ENCODE assay signal across 8 mouse cellular contexts in the genomic region with DNA sequence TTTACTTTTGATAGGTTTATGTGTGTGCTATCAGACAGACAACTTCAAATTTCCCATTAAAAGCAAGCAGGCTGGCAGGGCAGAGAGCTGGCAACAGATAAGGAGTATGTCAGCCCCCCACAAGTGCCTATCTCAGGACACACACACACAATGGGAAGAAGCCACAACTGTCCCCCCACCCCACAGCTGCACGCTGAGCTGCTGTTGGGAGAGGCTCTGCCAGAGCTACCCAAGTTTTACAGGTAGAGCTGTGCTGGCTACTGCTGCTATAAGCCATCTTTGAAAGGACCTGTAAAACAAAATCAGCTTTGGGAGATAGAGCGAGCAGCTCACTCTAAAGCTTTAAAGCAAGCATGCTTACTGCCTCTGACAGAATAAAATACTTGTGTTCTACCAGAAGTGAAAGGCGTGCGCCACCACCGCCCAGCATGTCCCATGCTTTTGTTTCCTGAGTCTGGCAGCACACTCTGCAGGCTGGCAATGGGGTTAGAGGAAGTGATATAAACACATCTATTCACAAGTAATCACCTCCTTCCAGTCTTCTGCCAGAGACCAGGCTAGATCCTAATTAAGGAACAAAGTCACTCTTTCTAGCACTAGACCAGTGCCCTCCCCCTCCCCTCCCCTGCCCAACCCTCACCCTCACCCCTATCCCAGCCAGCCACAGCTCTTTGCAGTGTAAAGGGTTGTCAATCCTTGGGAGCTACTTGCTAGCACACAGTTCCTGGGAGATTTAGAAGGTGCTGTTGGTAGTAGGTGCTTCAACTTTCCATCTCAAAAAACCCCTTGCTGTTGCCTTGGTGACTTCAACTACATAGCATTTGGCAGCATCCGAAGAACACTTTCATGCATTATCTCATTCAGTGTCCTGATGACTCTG. TPM values are rescaled to one million over a fixed set of nuclear protein-coding genes. Genes with fewer than 3 reads are reported as not detected.
DNase-seq lines count a peak whose midpoint lies in the region; ATAC-seq and TF ChIP-seq lines count a peak whose summit lies in the region.

No protein-coding gene starts in this region.

- no peaks in the 10 kb centered on the region; the same call in 1 of the 2 replicates for H3K4me1 ChIP-seq in hindbrain, postnatal 0 days (ENCODE audit: insufficient read depth, low read length)
- H3K4me1 ChIP-seq in hindbrain, embryonic 14.5 days (replicated peaks; ENCODE audit: control insufficient read depth, insufficient read depth, low read length) = peaks cover 14% of the 10 kb centered on the region; the same call in 1 of the 2 replicates
- H3K4me1 ChIP-seq in heart, embryonic 16.5 days (ENCODE audit: control insufficient read depth, insufficient read depth, low read length) = peaks cover 66% of the 10 kb centered on the region
- H3K4me1 ChIP-seq in liver, embryonic 15.5 days (replicated peaks) = peaks cover 85% of the 10 kb centered on the region
- H3K4me1 ChIP-seq in spleen, adult 2 months (ENCODE audit: control insufficient read depth, insufficient read depth, insufficient read length) = peaks cover 51% of the 10 kb centered on the region; the same call in 1 of the 2 replicates

- no peaks in the 10 kb centered on the region for H3K9me3 ChIP-seq in hindbrain, postnatal 0 days (ENCODE audit: low read length)
- H3K9me3 ChIP-seq in hindbrain, embryonic 14.5 days (ENCODE audit: control insufficient read depth, low read length) = no peaks in the 10 kb centered on the region
- H3K9me3 ChIP-seq in heart, embryonic 16.5 days (replicated peaks; ENCODE audit: control insufficient read depth, low read length) = no peaks in the 10 kb centered on the region
- H3K9me3 ChIP-seq in liver, embryonic 15.5 days (replicated peaks) = no peaks in the 10 kb centered on the region

- DNase-seq in hindbrain, postnatal 0 days (ENCODE audit: low spot score) = peak; percentile 21
- DNase-seq in hindbrain, embryonic 14.5 days (ENCODE audit: low spot score) = no peak
- peak; percentile 91 for DNase-seq in MEL-GATA-1-ER (ENCODE audit: extremely low read depth, low read depth)
- DNase-seq in spleen, adult 2 months (ENCODE audit: low read depth in 1 of 2, low spot score in 2 of 2) = peak in 1 of 2 experiments; percentile 53
- DNase-seq in urinary bladder, postnatal 36 days (ENCODE audit: low spot score in 2 of 2) = no peak

- H3K27me3 ChIP-seq in hindbrain, postnatal 0 days (ENCODE audit: insufficient read depth, low read length) = no peaks in the 10 kb centered on the region
- no peaks in the 10 kb centered on the region for H3K27me3 ChIP-seq in hindbrain, embryonic 14.5 days (ENCODE audit: control insufficient read depth, insufficient read depth, low read length)
- no peaks in the 10 kb centered on the region for H3K27me3 ChIP-seq in heart, embryonic 16.5 days (ENCODE audit: control insufficient read depth, insufficient read depth, low read length)
- H3K27me3 ChIP-seq in liver, embryonic 15.5 days = no peaks in the 10 kb centered on the region
- no peaks in the 10 kb centered on the region for H3K27me3 ChIP-seq in spleen, adult 2 months (ENCODE audit: control insufficient read depth, insufficient read depth, low read length)

- no peak for TF ChIP-seq CTCF in hindbrain, postnatal 0 days (IDR thresholded peaks at IDR 0.05; ENCODE audit: low read depth)
- no peak for TF ChIP-seq CTCF in spleen, adult 2 months (IDR thresholded peaks at IDR 0.05; ENCODE audit: extremely low read depth, insufficient read depth, insufficient read length, insufficient replicate concordance)

- no peak overlapping the region for H3K4me3 ChIP-seq in hindbrain, postnatal 0 days (ENCODE audit: low read length)
- no peak overlapping the region for H3K4me3 ChIP-seq in hindbrain, embryonic 14.5 days (replicated peaks; ENCODE audit: low read length)
- H3K4me3 ChIP-seq in heart, embryonic 16.5 days (ENCODE audit: low read length) = no peak overlapping the region
- peak overlapping the region; percentile 32 for H3K4me3 ChIP-seq in liver, embryonic 15.5 days (replicated peaks)
- no peak overlapping the region for H3K4me3 ChIP-seq in spleen, adult 2 months (ENCODE audit: extremely low read depth, insufficient read depth, insufficient read length)

- no peak for TF ChIP-seq POLR2A in spleen, adult 2 months (IDR thresholded peaks at IDR 0.05; ENCODE audit: low read depth, low read length)

- no peak overlapping the region for H3K4me2 ChIP-seq in hindbrain, postnatal 0 days (ENCODE audit: low read depth, low read length)
- H3K4me2 ChIP-seq in hindbrain, embryonic 14.5 days (replicated peaks) = no peak overlapping the region
- 0 out of 2 replicates have a peak overlapping the region, but pooled peaks have one; percentile 8 for H3K4me2 ChIP-seq in heart, embryonic 16.5 days (ENCODE audit: low read depth, low read length)
- peak overlapping the region; percentile 69 for H3K4me2 ChIP-seq in liver, embryonic 15.5 days

- no peak overlapping the region for H3K9ac ChIP-seq in hindbrain, postnatal 0 days (replicated peaks; ENCODE audit: low read length)
- H3K9ac ChIP-seq in hindbrain, embryonic 14.5 days = no peak overlapping the region
- H3K9ac ChIP-seq in heart, embryonic 16.5 days (ENCODE audit: low read length) = no peak overlapping the region; the same call in 1 of the 2 replicates
- H3K9ac ChIP-seq in liver, embryonic 15.5 days = peak overlapping the region; percentile 49

- WGBS in hindbrain, postnatal 0 days = 47% methylated on average over 6 of the region's 6 CpGs
- WGBS in hindbrain, embryonic 14.5 days = 68% methylated on average over 6 of the region's 6 CpGs
- WGBS in heart, embryonic 16.5 days = 46% methylated on average over 6 of the region's 6 CpGs
- WGBS in liver, embryonic 15.5 days (ENCODE audit: insufficient replicate concordance) = 10% methylated on average over 6 of the region's 6 CpGs
- WGBS in spleen, adult 2 months = 21% methylated on average over 6 of the region's 6 CpGs

- peak; percentile 27; the same call in 1 of the 2 replicates for ATAC-seq in hindbrain, postnatal 0 days
- ATAC-seq in hindbrain, embryonic 14.5 days (ENCODE audit: low FRiP score) = no peak
- ATAC-seq in heart, embryonic 16.5 days (replicated peaks; ENCODE audit: extremely low read depth, insufficient read depth, low FRiP score) = no peak
- ATAC-seq in liver, embryonic 15.5 days (ENCODE audit: insufficient read depth) = peak; percentile 78
- no peak for ATAC-seq in inflammation-experienced regulatory T-cells, adult 6 months

- H3K27ac ChIP-seq in hindbrain, postnatal 0 days = no peak overlapping the region; the same call in 1 of the 2 replicates
- H3K27ac ChIP-seq in hindbrain, embryonic 14.5 days = no peak overlapping the region
- H3K27ac ChIP-seq in heart, embryonic 16.5 days (ENCODE audit: low read length) = peak overlapping the region; percentile 78
- H3K27ac ChIP-seq in liver, embryonic 15.5 days (replicated peaks) = peak overlapping the region; percentile 88
- 0 out of 2 replicates have a peak overlapping the region, but pooled peaks have one; percentile 3 for H3K27ac ChIP-seq in spleen, adult 2 months (ENCODE audit: insufficient read depth, low read length)

- H3K36me3 ChIP-seq in hindbrain, postnatal 0 days (ENCODE audit: insufficient read depth, low read length) = no peaks in the 10 kb centered on the region
- H3K36me3 ChIP-seq in hindbrain, embryonic 14.5 days (replicated peaks; ENCODE audit: control insufficient read depth, insufficient read depth) = no peaks in the 10 kb centered on the region
- no peaks in the 10 kb centered on the region for H3K36me3 ChIP-seq in heart, embryonic 16.5 days (ENCODE audit: control insufficient read depth, insufficient read depth)
- H3K36me3 ChIP-seq in liver, embryonic 15.5 days (replicated peaks) = no peaks in the 10 kb centered on the region
- no peaks in the 10 kb centered on the region for H3K36me3 ChIP-seq in spleen, adult 2 months (ENCODE audit: control insufficient read depth, insufficient read depth, low read length)

RNA-seq across cellular contexts. Expression of a gene that starts 43.5 kb away (rescaled TPM):
- total RNA-seq in hindbrain, postnatal 0 days (2014; rRNA removed) = 3.8 and 11.8 TPM in 2 replicates
- polyA plus RNA-seq in hindbrain, postnatal 0 days (2015; fragmentation: Nextera tagmentation; extraction: Ambion mirVana) = 3.2 and 4.7 TPM in 2 replicates
- polyA plus RNA-seq in hindbrain, embryonic 14.5 days (2014; fragmentation: Nextera tagmentation; extraction: Ambion mirVana) = 7.8 and 8.4 TPM in 2 replicates
- 28.6 and 30.9 TPM in 2 replicates for polyA plus RNA-seq in heart, embryonic 16.5 days (2015; fragmentation: Nextera tagmentation; extraction: Ambion mirVana)
- 9.0 and 9.1 TPM in 2 replicates for polyA plus RNA-seq in liver, embryonic 15.5 days (2015; fragmentation: Nextera tagmentation; extraction: Ambion mirVana)
- 20.1 and 21.6 TPM in 2 replicates for polyA plus RNA-seq in spleen, adult 2 months (2012; rRNA removed)
- 10 to 100 TPM; 17.5 to 19.2 (median 18.0) TPM for polyA plus RNA-seq in inflammation-experienced regulatory T-cells, adult 6 months (2017; shearing (Covaris generic))

RNA-seq across cellular contexts. Expression of a gene that starts 51.5 kb away (rescaled TPM):
- total RNA-seq in hindbrain, postnatal 0 days (2014; rRNA removed) = 161 and 163 TPM in 2 replicates
- polyA plus RNA-seq in hindbrain, postnatal 0 days (2015; fragmentation: Nextera tagmentation; extraction: Ambion mirVana) = 64.5 and 69.9 TPM in 2 replicates
- polyA plus RNA-seq in hindbrain, embryonic 14.5 days (2014; fragmentation: Nextera tagmentation; extraction: Ambion mirVana) = 48.4 and 52.2 TPM in 2 replicates
- 27.1 and 32.9 TPM in 2 replicates for polyA plus RNA-seq in heart, embryonic 16.5 days (2015; fragmentation: Nextera tagmentation; extraction: Ambion mirVana)
- 5.3 and 7.7 TPM in 2 replicates for polyA plus RNA-seq in liver, embryonic 15.5 days (2015; fragmentation: Nextera tagmentation; extraction: Ambion mirVana)
- polyA plus RNA-seq in spleen, adult 2 months (2012; rRNA removed) = 21.0 and 27.1 TPM in 2 replicates
- polyA plus RNA-seq in inflammation-experienced regulatory T-cells, adult 6 months (2017; shearing (Covaris generic)) = under 1 TPM; 0.46 to 0.69 (median 0.54) TPM

Comparison
In these comparisons a context has a peak if more than half of its experiments do, and no peak if none do; other contexts are left out.
1. ATAC-seq: peak in hindbrain, postnatal 0 days (single experiment) and liver, embryonic 15.5 days (single experiment); none in hindbrain, embryonic 14.5 days (single experiment), heart, embryonic 16.5 days (single experiment) and inflammation-experienced regulatory T-cells, adult 6 months (single experiment).
2. DNase-seq: peak in hindbrain, postnatal 0 days (single experiment) and MEL-GATA-1-ER (single experiment); none in hindbrain, embryonic 14.5 days (single experiment) and urinary bladder, postnatal 36 days (0 of 2).
3. H3K27ac ChIP-seq: peak in heart, embryonic 16.5 days (single experiment), liver, embryonic 15.5 days (single experiment) and spleen, adult 2 months (single experiment); none in hindbrain, postnatal 0 days (single experiment) and hindbrain, embryonic 14.5 days (single experiment).
4. H3K4me2 ChIP-seq: peak in heart, embryonic 16.5 days (single experiment) and liver, embryonic 15.5 days (single experiment); none in hindbrain, postnatal 0 days (single experiment) and hindbrain, embryonic 14.5 days (single experiment).